Mouse (Mus musculus) spleen, postnatal 4 days (tissue): Measurements from ENCODE around the gene Olfr167.
"Not testable (repeated sequence)": the region's sequence is repeated elsewhere in the genome, so short reads cannot be mapped to it uniquely, and the experiment has no call there.

Experiments used
- DNase-seq, 2 experiments: peaks; one replicate each; pipeline ENCODE4 v3.0.0; 2022; ENCODE audit warnings: low spot score in 2 of 2

Olfr167 gene

GRCm38 (mm10) chr16:19522166-19522565 is at the start of gene Olfr167:
Olfr167 (minus strand) TSS chr16:19522266.
- DNase-seq, result no peak

GRCm38 (mm10) chr16:19571709-19572108 is 49.6 kb upstream of the Olfr167 start, which contains the start of gene Olfr169:
Olfr169 (minus strand) TSS chr16:19571809.
- not testable (repeated sequence) for DNase-seq

GRCm38 (mm10) chr16:19553429-19553828 is 31.4 kb upstream of the Olfr167 start:
- not testable (repeated sequence) for DNase-seq

GRCm38 (mm10) chr16:19552246-19552645 is 30.2 kb upstream of the Olfr167 start:
- not testable (repeated sequence) for DNase-seq

- DNase-seq, result no peak
Measured at GRCm38 (mm10) chr16:19535455-19535854, 13.4 kb upstream of the Olfr167 start, which contains the start of gene Olfr168. Olfr168 (minus strand) TSS chr16:19535555.

GRCm38 (mm10) chr16:19483394-19483793 is 38.7 kb downstream of the Olfr167 start, which contains the start of gene Olfr166:
Olfr166 (plus strand) TSS chr16:19483694.
- no peak for DNase-seq

- no peak for DNase-seq
Measured at GRCm38 (mm10) chr16:19464365-19464764, 57.7 kb downstream of the Olfr167 start.
